Mouse (Mus musculus): Measurements from ENCODE around the gene Ankrd34c. TPM values are rescaled to one million over a fixed set of nuclear protein-coding genes. Genes with fewer than 3 reads are reported as not detected.

Gene Ankrd34c
- 0.05 TPM in 1 of 2 replicates, not detected in the other for polyA plus RNA-seq (2016; fragmentation: Nextera tagmentation; extraction: Ambion mirVana)

DNA sequence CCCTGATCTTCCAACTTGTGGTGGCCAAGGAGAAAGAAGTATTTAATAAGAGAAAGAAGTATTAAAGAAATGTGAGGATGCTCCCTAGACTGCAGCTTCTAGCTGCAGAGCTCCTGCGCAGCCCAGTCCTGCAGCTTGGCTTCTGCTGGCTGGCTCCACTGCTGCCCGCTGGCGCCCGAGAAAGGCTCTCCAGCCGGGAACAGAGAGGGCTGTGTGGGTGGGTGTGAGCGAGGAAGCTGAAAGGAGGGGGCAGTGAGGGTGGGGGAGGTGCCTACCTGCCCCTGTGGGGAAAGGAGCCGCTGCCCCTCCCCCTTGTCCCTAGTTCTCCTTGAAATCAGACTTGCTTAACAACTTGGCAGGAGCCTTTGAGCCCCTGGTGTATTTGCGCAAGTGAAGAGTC, at the start of gene Ankrd34c:
Gene Ankrd34c (minus strand): TSS at position 181 of the 400 bp plus-strand sequence.
- Histone ChIP-seq H3K9me3 (no peaks in the 10 kb centered on the region), H3K4me3 (no peak within 1 kb of the TSS), H3K27ac (replicated peaks) (no peak within 1 kb of the TSS), H3K36me3 (replicated peaks) (no peaks in the 10 kb centered on the region), H3K27me3 (replicated peaks; ENCODE audit: low read depth, poor library complexity, severe bottlenecking) (peaks cover 20% of the 10 kb centered on the region), H3K4me1 (peaks cover 4% of the 10 kb centered on the region)
- DNase-seq (ENCODE audit: low spot score), result no peak
- 4% methylated on average over 8 of the region's 8 CpGs for WGBS

DNA sequence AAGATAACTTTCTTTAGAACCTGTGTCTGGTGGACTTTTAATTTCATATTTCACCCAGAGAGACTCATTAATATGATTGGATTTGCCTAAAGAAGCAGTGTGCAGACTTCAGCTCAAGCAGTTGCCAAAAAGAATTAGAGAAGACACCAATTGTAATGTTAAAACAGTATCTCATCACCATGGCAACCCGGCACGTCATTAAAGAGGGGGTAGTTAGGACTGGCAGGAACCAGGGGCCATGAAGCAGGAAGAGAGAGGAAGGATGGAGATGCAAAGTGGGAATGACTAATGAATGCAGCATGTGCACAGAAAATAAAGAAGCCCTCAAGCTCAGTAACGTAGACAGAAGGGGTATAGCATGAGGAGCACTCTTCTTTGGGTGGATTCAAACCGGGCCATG, 49.3 kb upstream of the Ankrd34c start:
- 60% methylated on average over 4 of the region's 4 CpGs for WGBS
- H3K27ac ChIP-seq (replicated peaks), result no peak overlapping the region

GRCm38 (mm10) chr9:89781395-89781927, 43.2 kb upstream of the Ankrd34c start:
- H3K9me3 ChIP-seq, result no peaks in the 10 kb centered on the region
- no peak for DNase-seq (ENCODE audit: low spot score)
- no peaks in the 10 kb centered on the region for H3K36me3 ChIP-seq (replicated peaks)
- no peak overlapping the region for H3K27ac ChIP-seq (replicated peaks)
- H3K27me3 ChIP-seq (replicated peaks; ENCODE audit: low read depth, poor library complexity, severe bottlenecking), result no peaks in the 10 kb centered on the region
- no peak overlapping the region for H3K4me3 ChIP-seq
- H3K4me1 ChIP-seq, result no peaks in the 10 kb centered on the region

More for the DNA sequence above, 49.3 kb upstream of the Ankrd34c start:
- DNase-seq (ENCODE audit: low spot score), result no peak
- Histone ChIP-seq H3K36me3 (replicated peaks) (no peaks in the 10 kb centered on the region), H3K27me3 (replicated peaks; ENCODE audit: low read depth, poor library complexity, severe bottlenecking) (no peaks in the 10 kb centered on the region), H3K9me3 (no peaks in the 10 kb centered on the region), H3K4me1 (no peaks in the 10 kb centered on the region), H3K4me3 (no peak overlapping the region)

- no peaks in the 10 kb centered on the region for H3K4me1 ChIP-seq
These were observed 41.0 kb upstream of the Ankrd34c start for GRCm38 (mm10) chr9:89779237-89779636.

DNA sequence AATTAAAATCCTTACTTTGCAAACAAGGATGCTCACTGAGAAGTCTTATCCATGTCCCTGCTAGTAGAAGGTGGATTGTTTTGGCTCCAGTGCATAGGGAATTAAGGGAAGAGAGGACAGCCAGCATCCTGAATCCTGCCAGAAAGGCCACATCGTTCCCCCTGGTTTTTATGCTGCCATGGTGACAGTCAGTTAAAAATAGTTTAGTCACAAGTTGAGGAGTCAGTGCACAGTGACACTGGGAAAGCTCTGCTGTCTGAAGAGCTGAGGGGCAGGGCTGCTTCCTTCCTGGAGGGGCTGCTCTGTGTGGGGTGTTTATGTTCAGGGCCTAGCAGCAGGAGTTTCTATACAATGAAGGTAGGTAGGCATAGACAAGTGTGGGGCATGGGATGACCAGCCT, 32.9 kb upstream of the Ankrd34c start:
- no peak for DNase-seq (ENCODE audit: low spot score)
- Histone ChIP-seq H3K4me1 (peaks cover 5% of the 10 kb centered on the region; the same call in 1 of the 2 replicates), H3K27me3 (replicated peaks; ENCODE audit: low read depth, poor library complexity, severe bottlenecking) (no peaks in the 10 kb centered on the region), H3K27ac (replicated peaks) (no peak overlapping the region), H3K9me3 (no peaks in the 10 kb centered on the region), H3K36me3 (replicated peaks) (no peaks in the 10 kb centered on the region), H3K4me3 (no peak overlapping the region)
- 41% methylated on average over 1 of the region's 1 CpGs for WGBS

More at GRCm38 (mm10) chr9:89779237-89779636, 41.0 kb upstream of the Ankrd34c start:
- DNase-seq (ENCODE audit: low spot score), result no peak
- H3K27me3 ChIP-seq (replicated peaks; ENCODE audit: low read depth, poor library complexity, severe bottlenecking), result no peaks in the 10 kb centered on the region
- WGBS, result 95% methylated on average over 1 of the region's 1 CpGs
- H3K27ac ChIP-seq (replicated peaks), result no peak overlapping the region
- no peaks in the 10 kb centered on the region for H3K36me3 ChIP-seq (replicated peaks)
- H3K4me3 ChIP-seq, result no peak overlapping the region
- no peaks in the 10 kb centered on the region for H3K9me3 ChIP-seq

DNA sequence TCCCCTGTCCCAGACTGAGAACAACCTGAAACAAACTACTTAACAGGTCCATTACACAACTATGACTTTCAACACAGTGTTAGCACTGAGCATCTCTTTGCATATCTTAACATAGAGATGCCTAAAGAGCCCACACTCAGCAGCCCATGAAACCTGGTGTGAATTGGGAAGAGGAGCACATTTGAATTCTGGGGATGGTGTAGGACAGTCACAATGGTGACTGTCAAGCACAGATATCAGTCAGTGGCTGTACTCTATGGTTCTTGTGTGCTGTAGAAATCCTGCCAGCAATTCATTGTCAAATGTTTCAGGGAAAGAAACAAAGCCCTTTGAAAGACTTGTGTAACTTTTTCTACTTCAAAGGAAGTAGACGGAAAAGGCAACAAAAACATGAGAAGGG, 23.7 kb upstream of the Ankrd34c start:
- no peaks in the 10 kb centered on the region for H3K9me3 ChIP-seq

DNA sequence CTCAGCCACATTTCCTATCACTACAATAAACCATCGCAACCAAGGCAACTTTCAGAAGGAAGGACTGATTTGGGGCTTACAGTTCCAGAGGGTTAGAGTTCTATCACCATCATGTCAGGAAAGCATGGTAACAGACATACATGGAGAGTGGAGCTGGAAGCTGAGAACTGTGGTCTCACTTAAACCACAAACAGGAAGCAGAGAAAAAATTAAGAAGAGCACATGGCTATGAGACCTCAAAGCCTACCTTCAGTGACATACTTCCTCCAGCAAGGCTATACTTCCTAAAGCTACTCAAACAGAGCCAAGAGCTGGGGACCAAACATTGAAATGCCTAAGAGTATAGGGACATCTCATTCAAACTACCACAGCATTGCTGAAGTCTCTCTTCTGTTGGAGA, 20.3 kb upstream of the Ankrd34c start:
- DNase-seq (ENCODE audit: low spot score), result no peak
- no peak overlapping the region for H3K4me3 ChIP-seq
- no peaks in the 10 kb centered on the region for H3K9me3 ChIP-seq
- no peaks in the 10 kb centered on the region for H3K27me3 ChIP-seq (replicated peaks; ENCODE audit: low read depth, poor library complexity, severe bottlenecking)
- H3K4me1 ChIP-seq, result no peaks in the 10 kb centered on the region
- no peak overlapping the region for H3K27ac ChIP-seq (replicated peaks)
- 85% methylated on average over 1 of the region's 1 CpGs for WGBS
- no peaks in the 10 kb centered on the region for H3K36me3 ChIP-seq (replicated peaks)

More for the DNA sequence above, 23.7 kb upstream of the Ankrd34c start:
- Histone ChIP-seq H3K36me3 (replicated peaks) (no peaks in the 10 kb centered on the region), H3K4me1 (no peaks in the 10 kb centered on the region), H3K4me3 (no peak overlapping the region), H3K27me3 (replicated peaks; ENCODE audit: low read depth, poor library complexity, severe bottlenecking) (no peaks in the 10 kb centered on the region), H3K27ac (replicated peaks) (no peak overlapping the region)
- WGBS, result 64% methylated on average over 1 of the region's 1 CpGs
- DNase-seq (ENCODE audit: low spot score), result no peak

- Histone ChIP-seq H3K9me3 (no peaks in the 10 kb centered on the region), H3K4me3 (no peak overlapping the region), H3K27me3 (replicated peaks; ENCODE audit: low read depth, poor library complexity, severe bottlenecking) (no peaks in the 10 kb centered on the region), H3K27ac (replicated peaks) (no peak overlapping the region), H3K4me1 (no peaks in the 10 kb centered on the region), H3K36me3 (replicated peaks) (no peaks in the 10 kb centered on the region)
- DNase-seq (ENCODE audit: low spot score), result no peak
- WGBS, result 81% methylated on average over 1 of the region's 1 CpGs
These were observed 19.9 kb upstream of the Ankrd34c start for GRCm38 (mm10) chr9:89758139-89758538.

GRCm38 (mm10) chr9:89757571-89757970, 19.3 kb upstream of the Ankrd34c start:
- Histone ChIP-seq H3K36me3 (replicated peaks) (no peaks in the 10 kb centered on the region), H3K9me3 (no peaks in the 10 kb centered on the region), H3K27ac (replicated peaks) (no peak overlapping the region), H3K4me3 (no peak overlapping the region), H3K27me3 (replicated peaks; ENCODE audit: low read depth, poor library complexity, severe bottlenecking) (no peaks in the 10 kb centered on the region), H3K4me1 (no peaks in the 10 kb centered on the region)
- DNase-seq (ENCODE audit: low spot score), result no peak
- 40% methylated on average over 4 of the region's 4 CpGs for WGBS

GRCm38 (mm10) chr9:89740041-89740440, 1.8 kb upstream of the Ankrd34c start:
- H3K27ac ChIP-seq (replicated peaks), result no peak overlapping the region
- H3K4me3 ChIP-seq, result no peak overlapping the region
- no peaks in the 10 kb centered on the region for H3K36me3 ChIP-seq (replicated peaks)
- H3K27me3 ChIP-seq (replicated peaks; ENCODE audit: low read depth, poor library complexity, severe bottlenecking), result peaks cover 20% of the 10 kb centered on the region
- no peaks in the 10 kb centered on the region for H3K9me3 ChIP-seq
- H3K4me1 ChIP-seq, result peaks cover 4% of the 10 kb centered on the region
- DNase-seq (ENCODE audit: low spot score), result no peak

DNA sequence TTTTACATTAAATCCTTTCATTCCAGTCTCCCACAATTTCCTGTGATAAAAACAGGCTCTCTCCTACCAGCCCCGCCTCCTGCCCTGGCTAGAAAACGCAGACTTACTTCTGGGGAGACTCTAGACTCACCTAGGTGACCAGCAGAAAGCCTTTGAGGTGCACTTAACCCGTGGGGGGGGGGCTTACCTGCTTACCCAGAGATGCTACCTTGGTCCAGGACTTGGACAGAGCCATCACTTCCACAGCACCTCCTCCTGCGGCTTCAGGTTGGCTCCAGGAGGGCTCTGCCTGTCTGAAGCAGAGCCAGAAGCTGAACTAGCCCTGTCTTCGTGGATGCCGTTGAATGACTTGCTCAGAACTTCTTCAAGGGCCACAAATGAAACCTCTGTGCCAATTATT, 387 bp downstream of the Ankrd34c start:
- Histone ChIP-seq H3K27me3 (replicated peaks; ENCODE audit: low read depth, poor library complexity, severe bottlenecking) (peaks cover 20% of the 10 kb centered on the region), H3K9me3 (no peaks in the 10 kb centered on the region), H3K27ac (replicated peaks) (no peak overlapping the region), H3K4me3 (no peak overlapping the region), H3K36me3 (replicated peaks) (no peaks in the 10 kb centered on the region), H3K4me1 (peaks cover 4% of the 10 kb centered on the region)
- WGBS, result 9% methylated on average over 6 of the region's 6 CpGs
- no peak for DNase-seq (ENCODE audit: low spot score)

DNA sequence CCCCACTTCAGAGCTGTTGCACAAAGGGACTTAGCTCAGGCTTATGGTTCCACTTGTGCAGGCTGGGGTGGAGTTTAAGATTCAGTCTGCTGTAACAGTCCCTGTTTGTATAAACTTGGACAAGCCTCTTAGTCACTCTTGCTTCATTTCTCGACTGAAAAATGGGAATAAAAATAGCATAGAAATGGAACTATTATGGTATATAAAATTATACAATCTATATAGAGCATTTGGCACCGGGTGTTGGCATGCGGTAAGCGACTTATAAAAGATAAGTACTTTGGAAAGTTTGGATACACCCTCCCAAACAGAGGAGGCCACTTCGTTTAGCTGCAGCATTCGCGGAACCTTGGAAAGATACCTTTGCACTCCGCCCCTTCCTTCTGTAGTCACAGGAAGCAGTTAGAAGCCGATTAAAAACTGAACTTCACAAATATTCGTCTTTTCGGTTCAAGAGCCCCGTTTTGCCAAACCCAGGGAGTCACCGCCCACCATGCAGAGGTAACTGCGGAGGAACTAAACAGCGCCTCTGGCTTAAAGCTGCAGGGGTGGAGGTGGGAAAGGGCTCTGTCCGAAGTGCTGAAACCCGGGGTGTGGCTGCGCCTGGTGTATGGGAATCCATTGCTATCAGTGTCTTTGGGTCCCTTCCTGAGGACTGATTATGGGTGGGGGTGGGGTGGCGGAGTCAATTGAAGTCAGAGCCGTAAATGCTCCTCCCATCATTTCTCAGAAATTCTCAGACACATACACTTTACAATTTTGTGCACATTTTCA, 1.2 kb downstream of the Ankrd34c start:
- Histone ChIP-seq H3K4me1 (peaks cover 4% of the 10 kb centered on the region), H3K4me3 (no peak overlapping the region), H3K27ac (replicated peaks) (no peak overlapping the region), H3K36me3 (replicated peaks) (no peaks in the 10 kb centered on the region), H3K9me3 (no peaks in the 10 kb centered on the region), H3K27me3 (replicated peaks; ENCODE audit: low read depth, poor library complexity, severe bottlenecking) (peaks cover 20% of the 10 kb centered on the region)
- peak; percentile 77 for DNase-seq (ENCODE audit: low spot score)
- 5% methylated on average over 20 of the region's 20 CpGs for WGBS

DNA sequence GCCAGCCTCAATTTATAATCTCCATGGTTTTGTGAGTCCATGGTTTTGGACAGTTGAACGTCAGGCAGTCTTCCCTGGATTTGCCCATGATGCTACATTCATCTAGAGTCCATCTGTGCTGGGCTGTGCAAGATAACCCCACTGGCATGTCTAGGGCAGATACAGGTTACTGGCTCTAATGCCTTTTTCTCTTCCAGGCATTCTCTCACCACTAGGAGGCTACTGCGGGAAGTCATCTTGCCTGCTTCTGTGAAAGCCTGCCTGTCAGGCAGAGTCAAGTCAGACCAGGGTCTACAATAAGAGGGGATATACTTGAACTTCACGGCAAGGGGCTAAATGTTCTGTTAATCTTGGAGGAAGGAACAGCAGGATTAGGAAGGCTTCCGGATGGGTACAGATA, 31.4 kb downstream of the Ankrd34c start:
- no peak overlapping the region for H3K27ac ChIP-seq (replicated peaks)
- H3K9me3 ChIP-seq, result no peaks in the 10 kb centered on the region
- no peaks in the 10 kb centered on the region for H3K27me3 ChIP-seq (replicated peaks; ENCODE audit: low read depth, poor library complexity, severe bottlenecking)
- DNase-seq (ENCODE audit: low spot score), result peak; percentile 14
- no peak overlapping the region for H3K4me3 ChIP-seq
- H3K36me3 ChIP-seq (replicated peaks), result no peaks in the 10 kb centered on the region; the same call in 1 of the 2 replicates
- 32% methylated on average over 4 of the region's 4 CpGs for WGBS
- H3K4me1 ChIP-seq, result peaks cover 10% of the 10 kb centered on the region

Data from embryonic facial prominence, embryonic 10.5 days (tissue).